Mouse (Mus musculus): ENCODE results near the gene Alkbh3. TPM values are rescaled to one million over a fixed set of nuclear protein-coding genes. Genes with fewer than 3 reads are reported as not detected.

The Alkbh3 gene
- polyA plus RNA-seq, 1 experiment from 2014 or later, result 55.8 TPM

DNA sequence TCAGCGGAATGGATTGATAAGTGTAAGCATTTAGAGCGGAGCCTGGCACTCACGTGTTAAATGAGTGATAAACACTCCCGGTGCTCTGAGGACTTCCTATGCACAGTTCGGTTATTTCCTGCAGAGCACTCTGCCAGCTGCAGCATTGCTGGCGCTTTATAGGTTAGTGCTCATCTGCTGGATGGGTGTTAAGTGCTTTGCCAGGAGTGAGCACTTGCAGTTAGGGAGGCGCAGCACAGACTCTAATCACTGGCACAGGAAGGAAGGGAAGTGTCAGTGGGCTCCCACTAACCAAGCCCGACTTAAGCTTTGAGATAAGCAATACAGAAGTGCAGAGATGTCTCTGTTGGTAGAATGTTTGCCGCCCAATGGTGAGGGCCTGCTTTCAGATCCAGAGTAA lies 72.1 kb downstream of the Alkbh3 start:
- no peak for ATAC-seq (ENCODE audit: low FRiP score, low read depth)
- Histone ChIP-seq H3K27me3 (no peaks in the 10 kb centered on the region), H3K27ac (replicated peaks) (no peak overlapping the region), H3K36me3 (no peaks in the 10 kb centered on the region), H3K9ac (replicated peaks) (no peak overlapping the region), H3K9me3 (peaks cover 3% of the 10 kb centered on the region; the same call in 1 of the 2 replicates), H3K4me3 (no peak overlapping the region), H3K4me2 (replicated peaks) (no peak overlapping the region), H3K4me1 (no peaks in the 10 kb centered on the region)
- WGBS, result 83% methylated on average over 9 of the region's 9 CpGs

Other genes starting within 250 kb of the Alkbh3 start
- gene Ext2, start 188.2 kb downstream of the Alkbh3 start, polyA plus RNA-seq (2016; fragmentation: Nextera tagmentation; extraction: Ambion mirVana), result 74.6 and 75.3 TPM in 2 replicates
- gene Accs, start 160.9 kb downstream of the Alkbh3 start, polyA plus RNA-seq (2016; fragmentation: Nextera tagmentation; extraction: Ambion mirVana), result 6.7 and 9.1 TPM in 2 replicates
- 0.31 and 0.63 TPM in 2 replicates for gene Accsl, start 141.7 kb downstream of the Alkbh3 start, polyA plus RNA-seq (2016; fragmentation: Nextera tagmentation; extraction: Ambion mirVana)
- gene Gm13889, start 53.6 kb downstream of the Alkbh3 start, polyA plus RNA-seq (2016; fragmentation: Nextera tagmentation; extraction: Ambion mirVana), result 4.2 and 5.2 TPM in 2 replicates
- not detected in 2 replicates for gene Gm27027, start 14.5 kb downstream of the Alkbh3 start, polyA plus RNA-seq (2016; fragmentation: Nextera tagmentation; extraction: Ambion mirVana)
- gene Hsd17b12, start 147.2 kb upstream of the Alkbh3 start, polyA plus RNA-seq (2016; fragmentation: Nextera tagmentation; extraction: Ambion mirVana), result 109 and 110 TPM in 2 replicates